Mouse (Mus musculus) kidney, embryonic 14.5 days (tissue): ENCODE measurements around the gene Nadk. TPM values are rescaled to one million over a fixed set of nuclear protein-coding genes. Genes with fewer than 3 reads are reported as not detected.
A peak's percentile ranks its signal among the peaks of the same experiment; 100 is the strongest.

Experiments
- ATAC-seq: fragments of 200-750 bp; cut with Nextera tagmentation; 2 replicates; pipeline ENCODE4 v1.8.0; 2017; ENCODE audit warnings: moderate number of reproducible peaks, mild to moderate bottlenecking, moderate TSS enrichment, moderate library complexity; ENCODE audit not compliant: low FRiP score, low TSS enrichment
- H3K27ac ChIP-seq: fragments of 300-500 bp; sonication (generic); 2 replicates; pipeline ENCODE4 v1.5.1; 2014; ENCODE audit warnings: low read depth, mild to moderate bottlenecking, low read length, moderate library complexity, mixed read lengths
- H3K27me3 ChIP-seq: fragments of 300-500 bp; sonication (generic); 2 replicates; pipeline ENCODE4 v1.6.1; 2014; ENCODE audit warnings: mild to moderate bottlenecking, low read length; ENCODE audit not compliant: control insufficient read depth, insufficient read depth
- H3K36me3 ChIP-seq: fragments of 300-500 bp; sonication (generic); 2 replicates; pipeline ENCODE4 v1.6.1; 2014; ENCODE audit warnings: low read length, mixed read lengths; ENCODE audit not compliant: control insufficient read depth, insufficient read depth
- H3K4me1 ChIP-seq: fragments of 300-500 bp; sonication (generic); 2 replicates; pipeline ENCODE4 v1.6.1; 2014; ENCODE audit warnings: low read length, mixed read lengths; ENCODE audit not compliant: control insufficient read depth, insufficient read depth
- H3K4me2 ChIP-seq: fragments of 300-500 bp; sonication (generic); replicated peaks from 2 replicates; pipeline ENCODE4 v1.6.1; 2014; ENCODE audit warnings: low read depth, mild to moderate bottlenecking, low read length
- H3K4me3 ChIP-seq: fragments of 300-500 bp; sonication (generic); 2 replicates; pipeline ENCODE4 v1.5.1; 2014; ENCODE audit warnings: mild to moderate bottlenecking, low read length
- H3K9ac ChIP-seq: fragments of 300-500 bp; sonication (generic); 2 replicates; pipeline ENCODE4 v1.6.1; 2014; ENCODE audit warnings: low read depth, mild to moderate bottlenecking, low read length, moderate library complexity
- H3K9me3 ChIP-seq: fragments of 300-500 bp; sonication (generic); 2 replicates; pipeline ENCODE4 v1.6.1; 2016; ENCODE audit warnings: low read length; ENCODE audit not compliant: control insufficient read depth
- WGBS: fragments of 180-500 bp; shearing (Covaris S2); extraction: QIAGEN DNeasy Blood & Tissue Kit; methylation state at CpG from one replicate; pipeline ENCODE4 v1.1.7; 2014; 5-methylcytosine and 5-hydroxymethylcytosine counted together
- polyA plus RNA-seq: library from polyadenylated mRNA; unstranded; fragments of >200 nt; fragmentation: Nextera tagmentation; extraction: Ambion mirVana; gene quantifications from 2 replicates; pipeline ENCODE4 v1.2.1, GENCODE M21; 2014

Gene Nadk
- polyA plus RNA-seq: 58.7 and 99.9 TPM in 2 replicates

DNA sequence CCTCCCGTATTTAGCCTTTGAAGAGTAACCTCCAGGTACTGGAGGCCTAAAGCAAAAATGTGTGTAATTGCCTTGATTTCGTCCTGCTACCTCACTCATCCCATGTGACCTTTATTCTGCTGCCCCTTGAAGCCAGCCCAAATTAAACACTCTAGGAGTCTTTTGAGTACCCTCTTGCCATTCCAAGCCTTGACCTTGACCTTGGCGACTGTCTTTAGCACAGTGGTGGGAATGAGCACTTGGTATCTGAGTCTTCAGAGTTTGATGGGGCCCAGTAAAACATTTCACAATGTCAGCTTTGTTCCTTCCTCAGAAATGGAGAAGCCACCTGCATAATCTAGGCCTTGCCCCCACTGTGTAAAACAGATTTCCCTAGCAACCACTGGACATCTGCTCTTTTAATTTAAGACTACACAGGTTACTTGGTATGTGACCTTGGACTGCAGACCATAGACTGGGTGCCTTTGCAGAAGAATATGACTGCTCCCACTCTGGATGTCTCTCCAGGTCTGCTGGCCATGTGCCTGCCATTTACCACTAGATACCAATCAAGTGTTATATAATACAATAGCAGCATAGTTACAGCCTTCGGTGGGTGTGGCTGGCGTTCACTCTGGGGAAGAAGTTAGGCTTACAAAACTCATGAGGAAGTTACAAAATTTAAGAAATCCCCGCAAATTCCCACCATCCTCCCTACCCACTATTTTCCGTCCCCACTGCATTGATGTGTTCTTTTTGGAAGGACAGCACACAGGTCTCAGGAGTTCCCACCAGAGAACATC, at the start of gene Nadk:
Nadk (plus strand) TSS at position 718 of the 782 bp plus-strand sequence.
- Histone ChIP-seq H3K27ac (peak within 1 kb of the TSS; percentile 67), H3K4me3 (peak within 1 kb of the TSS; percentile 27), H3K9ac (peak within 1 kb of the TSS; percentile 29; the same call in 1 of the 2 replicates), H3K4me1 (peaks cover 34% of the 10 kb centered on the region), H3K9me3 (no peaks in the 10 kb centered on the region), H3K27me3 (no peaks in the 10 kb centered on the region), H3K36me3 (peaks cover 40% of the 10 kb centered on the region), H3K4me2 (peak within 1 kb of the TSS; percentile 85)
- ATAC-seq: no peak
- 75% methylated on average over 7 of the region's 7 CpGs for WGBS

DNA sequence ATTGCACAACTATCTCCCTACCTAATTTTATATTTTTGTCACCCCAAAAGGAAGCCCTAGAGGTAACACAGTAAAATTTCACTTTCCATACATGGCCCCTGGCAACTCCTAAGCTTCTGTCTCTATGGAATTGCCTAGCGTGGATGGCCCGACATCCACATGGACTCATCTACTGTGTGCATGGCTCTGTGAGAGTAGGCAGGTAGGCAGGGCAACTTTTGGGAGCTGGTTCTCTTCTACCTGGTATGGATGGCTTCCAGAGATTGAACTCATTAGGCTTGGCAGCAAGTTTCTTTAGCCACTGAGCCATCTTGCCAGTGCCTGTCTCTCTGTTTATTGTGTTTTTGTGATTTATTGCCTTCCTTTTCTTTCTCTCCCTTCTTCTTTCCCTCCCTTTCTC, 47.4 kb upstream of the Nadk start:
- Histone ChIP-seq H3K27me3 (no peaks in the 10 kb centered on the region), H3K4me3 (no peak overlapping the region), H3K9ac (no peak overlapping the region), H3K4me1 (no peaks in the 10 kb centered on the region), H3K9me3 (no peaks in the 10 kb centered on the region), H3K36me3 (peaks cover 15% of the 10 kb centered on the region; the same call in 1 of the 2 replicates), H3K4me2 (no peak overlapping the region), H3K27ac (no peak overlapping the region)
- 93% methylated on average over 2 of the region's 2 CpGs for WGBS
- ATAC-seq: no peak

DNA sequence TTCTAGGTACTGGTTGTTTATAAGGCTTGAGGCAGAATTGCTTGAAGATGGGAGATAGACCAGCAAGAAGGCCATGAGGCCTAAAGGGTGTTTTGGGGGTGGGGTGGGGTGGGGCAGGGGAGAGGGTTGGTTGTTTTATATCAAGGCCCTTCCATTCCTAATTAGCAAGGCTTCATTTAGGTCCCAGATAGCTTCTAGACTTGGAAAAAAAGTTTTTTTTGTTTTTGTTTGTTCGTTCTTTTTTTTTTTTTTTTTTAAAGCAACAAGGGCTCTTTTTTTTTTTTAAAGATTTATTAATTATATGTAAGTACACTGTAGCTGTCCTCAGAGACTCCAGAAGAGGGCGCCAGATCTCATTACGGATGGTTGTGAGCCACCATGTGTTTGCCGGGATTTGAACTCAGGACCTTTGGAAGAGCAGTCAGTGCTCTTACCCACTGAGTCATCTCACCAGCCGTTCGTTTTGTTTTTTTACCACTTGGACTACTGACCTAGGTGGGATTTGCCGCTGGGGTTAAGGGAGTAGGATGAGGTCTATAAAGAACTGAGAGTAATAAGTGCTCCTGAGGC, 44.1 kb upstream of the Nadk start:
- WGBS: 76% methylated on average over 7 of the region's 7 CpGs
- Histone ChIP-seq H3K27me3 (no peaks in the 10 kb centered on the region), H3K9me3 (no peaks in the 10 kb centered on the region), H3K36me3 (peaks cover 19% of the 10 kb centered on the region; the same call in 1 of the 2 replicates), H3K4me2 (no peak overlapping the region), H3K4me3 (no peak overlapping the region), H3K27ac (no peak overlapping the region), H3K9ac (no peak overlapping the region), H3K4me1 (0 out of 2 replicates have a peak, but pooled peaks cover 3% of the 10 kb centered on the region)
- no peak for ATAC-seq

DNA sequence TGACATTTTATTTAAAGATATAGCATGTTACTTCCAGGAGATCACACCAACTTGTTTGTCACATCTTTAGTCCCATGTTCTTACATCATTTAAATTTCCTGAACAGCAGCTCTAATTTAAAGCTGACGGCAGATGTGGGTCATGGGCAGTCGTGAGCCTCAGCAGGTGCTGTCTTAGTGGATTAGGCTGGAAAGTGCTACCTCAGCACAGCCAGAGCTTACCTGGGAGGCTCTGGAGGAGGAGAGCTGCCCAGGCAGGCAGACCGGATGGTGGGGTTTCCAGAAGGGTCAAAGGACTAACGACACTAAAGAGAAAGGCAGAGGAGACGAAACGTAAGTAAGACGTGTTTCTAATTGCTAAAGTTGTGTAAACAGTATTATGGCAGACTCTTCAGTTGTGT, 39.9 kb upstream of the Nadk start:
- Histone ChIP-seq H3K4me2 (no peak overlapping the region), H3K4me3 (no peak overlapping the region), H3K36me3 (peaks cover 19% of the 10 kb centered on the region), H3K4me1 (0 out of 2 replicates have a peak, but pooled peaks cover 3% of the 10 kb centered on the region), H3K27me3 (no peaks in the 10 kb centered on the region), H3K9ac (no peak overlapping the region), H3K9me3 (no peaks in the 10 kb centered on the region), H3K27ac (no peak overlapping the region)
- 48% methylated on average over 7 of the region's 7 CpGs for WGBS
- no peak for ATAC-seq

DNA sequence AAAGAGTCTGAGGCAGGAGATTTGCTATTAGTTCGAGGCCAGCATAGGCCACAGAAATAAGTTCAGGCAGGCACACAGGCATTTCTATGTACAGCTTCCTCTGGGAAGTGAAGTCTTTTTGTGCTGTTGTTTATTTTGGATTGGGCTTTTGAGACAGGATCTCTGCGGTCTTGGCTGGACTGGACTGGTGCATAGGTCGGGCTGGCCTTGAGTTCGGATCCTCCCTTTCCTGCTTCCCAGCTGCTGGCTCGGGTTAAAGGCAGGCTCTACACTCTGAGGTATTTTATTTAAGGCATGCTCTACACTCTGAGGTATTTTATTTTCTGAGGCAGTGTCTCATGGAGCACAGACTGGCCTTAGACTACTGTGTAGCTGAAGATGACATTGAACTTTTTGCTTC, 36.4 kb upstream of the Nadk start:
- Histone ChIP-seq H3K27me3 (no peaks in the 10 kb centered on the region), H3K4me1 (0 out of 2 replicates have a peak, but pooled peaks cover 3% of the 10 kb centered on the region), H3K9me3 (no peaks in the 10 kb centered on the region), H3K9ac (no peak overlapping the region), H3K27ac (no peak overlapping the region), H3K36me3 (peaks cover 49% of the 10 kb centered on the region), H3K4me2 (no peak overlapping the region), H3K4me3 (no peak overlapping the region)
- ATAC-seq: no peak
- WGBS: 65% methylated on average over 5 of the region's 5 CpGs

DNA sequence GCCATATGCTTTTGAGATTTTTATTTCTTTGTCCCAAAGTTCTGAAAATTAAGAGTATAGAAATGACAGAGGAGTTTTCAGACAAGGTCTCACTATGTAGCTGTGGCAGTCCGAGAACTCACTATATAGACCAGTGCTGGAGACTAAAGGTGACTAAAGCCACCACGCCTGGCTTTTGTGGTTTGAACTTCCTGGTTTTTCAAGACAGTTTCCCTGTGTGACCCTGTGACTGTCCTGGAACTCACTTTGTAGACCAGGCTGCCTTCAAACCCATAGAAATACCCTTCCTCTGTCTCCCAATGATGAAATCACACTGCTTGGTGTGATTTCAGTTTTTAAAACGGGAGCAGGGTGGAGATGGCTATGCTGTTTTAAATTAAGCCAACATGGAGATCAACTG, 32.9 kb upstream of the Nadk start:
- no peaks in the 10 kb centered on the region for H3K4me1 ChIP-seq
- ATAC-seq: no peak
- no peaks in the 10 kb centered on the region for H3K9me3 ChIP-seq
- no peaks in the 10 kb centered on the region for H3K27me3 ChIP-seq
- H3K9ac ChIP-seq: no peak overlapping the region
- peaks cover 63% of the 10 kb centered on the region for H3K36me3 ChIP-seq
- 85% methylated on average over 3 of the region's 3 CpGs for WGBS
- no peak overlapping the region for H3K4me3 ChIP-seq
- H3K27ac ChIP-seq: no peak overlapping the region
- no peak overlapping the region for H3K4me2 ChIP-seq

DNA sequence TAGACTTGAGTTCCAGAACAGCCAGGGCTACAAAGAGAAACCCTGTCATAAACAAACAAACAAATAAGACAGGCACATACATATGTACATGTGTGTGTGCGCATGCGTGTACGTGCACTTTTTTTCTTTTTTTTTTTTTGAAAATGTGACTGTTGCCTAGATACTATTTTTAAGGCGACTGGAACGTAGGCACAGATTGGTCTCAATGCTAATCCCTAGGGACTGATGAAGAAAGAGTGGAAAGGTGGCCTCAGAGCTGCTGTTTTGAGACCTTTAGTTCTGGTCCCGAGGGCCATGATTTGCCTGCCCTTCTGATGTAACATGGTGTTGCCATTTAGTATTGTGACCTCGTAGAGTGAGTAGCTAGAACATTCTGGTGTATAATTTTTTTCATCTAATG, 12.2 kb upstream of the Nadk start:
- peaks cover 83% of the 10 kb centered on the region for H3K36me3 ChIP-seq
- no peaks in the 10 kb centered on the region for H3K9me3 ChIP-seq
- no peak overlapping the region for H3K9ac ChIP-seq
- no peak overlapping the region for H3K27ac ChIP-seq
- ATAC-seq: no peak
- H3K27me3 ChIP-seq: no peaks in the 10 kb centered on the region
- H3K4me1 ChIP-seq: no peaks in the 10 kb centered on the region
- WGBS: 93% methylated on average over 7 of the region's 7 CpGs
- no peak overlapping the region for H3K4me2 ChIP-seq
- no peak overlapping the region for H3K4me3 ChIP-seq

DNA sequence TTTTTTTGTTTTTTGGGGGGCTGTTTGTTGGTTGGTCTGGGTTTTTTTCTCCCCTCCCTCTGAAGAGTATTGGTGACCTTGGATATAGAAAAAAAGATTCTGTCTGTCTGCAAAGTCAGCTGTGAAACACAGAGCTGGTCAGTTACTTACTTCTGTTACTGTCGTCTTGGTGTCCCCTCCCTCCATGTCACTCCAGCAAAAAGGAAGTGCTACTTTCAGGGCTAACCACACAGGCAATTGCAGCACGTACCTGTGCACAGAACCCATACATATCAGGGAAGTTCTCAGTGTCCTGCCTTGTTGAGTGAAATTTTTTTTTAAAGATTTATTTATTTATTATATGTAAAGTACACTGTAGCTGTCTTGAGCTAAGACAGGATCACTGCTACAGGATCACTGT, 11.7 kb upstream of the Nadk start:
- H3K9me3 ChIP-seq: no peaks in the 10 kb centered on the region
- no peak overlapping the region for H3K4me3 ChIP-seq
- ATAC-seq: no peak
- no peaks in the 10 kb centered on the region for H3K4me1 ChIP-seq
- H3K27ac ChIP-seq: no peak overlapping the region
- peaks cover 84% of the 10 kb centered on the region for H3K36me3 ChIP-seq
- H3K27me3 ChIP-seq: no peaks in the 10 kb centered on the region
- no peak overlapping the region for H3K9ac ChIP-seq
- H3K4me2 ChIP-seq: no peak overlapping the region
- 82% methylated on average over 2 of the region's 2 CpGs for WGBS

DNA sequence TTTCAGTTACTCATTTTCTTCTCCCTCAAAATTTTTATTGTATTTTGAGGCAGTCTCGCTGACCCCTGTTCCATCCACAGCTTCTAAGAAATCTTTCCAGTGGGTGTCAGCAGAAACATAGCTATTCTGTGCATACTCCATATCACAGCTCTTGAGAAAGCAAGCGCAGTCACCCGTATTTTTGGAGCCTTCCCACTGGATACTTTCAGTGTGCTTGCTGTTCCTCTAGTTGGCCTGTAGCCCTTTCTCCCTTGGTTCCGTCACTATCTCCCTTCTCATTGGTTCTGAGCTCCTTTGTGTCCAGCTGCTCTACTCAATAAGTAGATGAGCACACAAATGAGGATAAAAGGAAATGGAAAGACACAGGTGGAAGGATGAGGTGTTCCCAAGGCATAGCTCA, 11.1 kb upstream of the Nadk start:
- 93% methylated on average over 4 of the region's 4 CpGs for WGBS
- Histone ChIP-seq H3K27me3 (no peaks in the 10 kb centered on the region), H3K4me3 (no peak overlapping the region), H3K4me1 (no peaks in the 10 kb centered on the region), H3K36me3 (peaks cover 84% of the 10 kb centered on the region), H3K9me3 (no peaks in the 10 kb centered on the region), H3K4me2 (no peak overlapping the region), H3K9ac (no peak overlapping the region), H3K27ac (no peak overlapping the region)
- no peak for ATAC-seq
